Mouse (Mus musculus) kidney, embryonic 16.5 days (tissue): Measurements from ENCODE around the gene Ildr1. TPM values are rescaled to one million over a fixed set of nuclear protein-coding genes. Genes with fewer than 3 reads are reported as not detected.

Experiments used
- ATAC-seq: fragments of 200-750 bp; cut with Nextera tagmentation; 2 replicates; pipeline ENCODE4 v1.8.0; 2017; ENCODE audit warnings: moderate TSS enrichment; ENCODE audit not compliant: low FRiP score, low TSS enrichment
- H3K27ac ChIP-seq: fragments of 300-500 bp; sonication (generic); 2 replicates; pipeline ENCODE4 v1.5.1; 2014; ENCODE audit warnings: low read length
- H3K27me3 ChIP-seq: fragments of 300-500 bp; sonication (generic); 2 replicates; pipeline ENCODE4 v1.6.1; 2014; ENCODE audit warnings: low read length, control low read depth, mixed read lengths; ENCODE audit not compliant: insufficient read depth
- H3K36me3 ChIP-seq: fragments of 300-500 bp; sonication (generic); 2 replicates; pipeline ENCODE4 v1.6.1; 2014; ENCODE audit warnings: low read length, control low read depth, mixed read lengths; ENCODE audit not compliant: insufficient read depth
- H3K4me1 ChIP-seq: fragments of 300-500 bp; sonication (generic); 2 replicates; pipeline ENCODE4 v1.6.1; 2014; ENCODE audit warnings: low read length, control low read depth, mixed read lengths; ENCODE audit not compliant: insufficient read depth
- H3K4me2 ChIP-seq: fragments of 300-500 bp; sonication (generic); replicated peaks from 2 replicates; pipeline ENCODE4 v1.6.1; 2014; ENCODE audit warnings: low read depth, low read length
- H3K4me3 ChIP-seq: fragments of 300-500 bp; sonication (generic); 2 replicates; pipeline ENCODE4 v1.5.1; 2014; ENCODE audit warnings: mild to moderate bottlenecking, low read length
- H3K9ac ChIP-seq: fragments of 300-500 bp; sonication (generic); replicated peaks from 2 replicates; pipeline ENCODE4 v1.6.1; 2014; ENCODE audit warnings: low read length
- H3K9me3 ChIP-seq: fragments of 300-500 bp; sonication (generic); 2 replicates; pipeline ENCODE4 v1.6.1; 2016; ENCODE audit warnings: low read length, control low read depth
- WGBS: fragments of 180-500 bp; shearing (Covaris S2); extraction: QIAGEN DNeasy Blood & Tissue Kit; methylation state at CpG from one replicate; pipeline ENCODE4 v1.1.7; 2014; 5-methylcytosine and 5-hydroxymethylcytosine counted together
- polyA plus RNA-seq: library from polyadenylated mRNA; unstranded; fragments of >200 nt; fragmentation: Nextera tagmentation; extraction: Ambion mirVana; gene quantifications from 2 replicates; pipeline ENCODE4 v1.2.1, GENCODE M21; 2015

The Ildr1 gene
- polyA plus RNA-seq, 1 experiment from 2014 or later, result 8.8 TPM

- H3K9me3 ChIP-seq, result no peaks in the 10 kb centered on the region
- no peaks in the 10 kb centered on the region for H3K36me3 ChIP-seq
- ATAC-seq, result no peak
- H3K27me3 ChIP-seq, result no peaks in the 10 kb centered on the region
- no peak overlapping the region for H3K27ac ChIP-seq
- H3K9ac ChIP-seq, result no peak overlapping the region
- no peak overlapping the region for H3K4me3 ChIP-seq
- H3K4me1 ChIP-seq, result no peaks in the 10 kb centered on the region
- WGBS, result 63% methylated on average over 13 of the region's 13 CpGs
- H3K4me2 ChIP-seq, result no peak overlapping the region
Measured at GRCm38 (mm10) chr16:36720194-36721055, 26.6 kb downstream of the Ildr1 start.

- H3K4me1 ChIP-seq, result no peaks in the 10 kb centered on the region
- H3K9ac ChIP-seq, result no peak overlapping the region; the same call in 1 of the 2 replicates
- no peaks in the 10 kb centered on the region for H3K27me3 ChIP-seq
- no peak overlapping the region for H3K27ac ChIP-seq
- 34% methylated on average over 4 of the region's 4 CpGs for WGBS
- no peaks in the 10 kb centered on the region for H3K9me3 ChIP-seq
- H3K36me3 ChIP-seq, result no peaks in the 10 kb centered on the region
- no peak for ATAC-seq
- no peak overlapping the region for H3K4me2 ChIP-seq
- no peak overlapping the region for H3K4me3 ChIP-seq
Measured at GRCm38 (mm10) chr16:36722739-36723138, 29.0 kb downstream of the Ildr1 start.

DNA sequence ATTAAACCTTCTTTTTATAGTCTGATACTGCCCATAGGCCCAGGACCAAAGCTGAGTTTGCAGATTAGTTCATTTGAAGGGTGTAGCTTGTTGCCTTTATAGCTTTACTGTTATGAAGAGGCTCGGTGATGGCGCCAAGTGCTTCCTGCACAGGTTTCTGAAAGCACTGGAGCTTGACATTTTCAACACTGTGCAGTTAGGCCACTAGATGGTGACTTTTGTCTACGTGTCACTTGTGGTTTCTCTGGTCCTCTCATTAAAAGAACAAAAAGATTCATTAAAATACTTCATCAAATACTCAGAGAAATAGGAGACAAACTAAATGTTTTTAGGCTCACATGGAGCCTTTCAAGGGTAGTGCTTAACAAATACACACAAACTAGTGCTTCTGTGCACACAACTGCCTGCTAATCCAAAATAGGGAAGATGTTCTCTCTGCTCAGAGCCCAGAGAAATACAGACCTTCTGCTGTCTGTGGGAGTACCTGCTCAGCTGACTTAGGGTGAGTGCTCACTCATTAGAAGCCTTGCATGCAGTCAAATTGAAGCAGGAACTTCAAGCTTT lies 30.2 kb downstream of the Ildr1 start:
- H3K27me3 ChIP-seq, result no peaks in the 10 kb centered on the region
- no peak overlapping the region for H3K4me2 ChIP-seq
- no peaks in the 10 kb centered on the region for H3K36me3 ChIP-seq
- no peak overlapping the region for H3K27ac ChIP-seq
- H3K4me3 ChIP-seq, result no peak overlapping the region
- no peaks in the 10 kb centered on the region for H3K9me3 ChIP-seq
- H3K9ac ChIP-seq, result no peak overlapping the region
- no peaks in the 10 kb centered on the region for H3K4me1 ChIP-seq
- 39% methylated on average over 3 of the region's 3 CpGs for WGBS
- ATAC-seq, result no peak

DNA sequence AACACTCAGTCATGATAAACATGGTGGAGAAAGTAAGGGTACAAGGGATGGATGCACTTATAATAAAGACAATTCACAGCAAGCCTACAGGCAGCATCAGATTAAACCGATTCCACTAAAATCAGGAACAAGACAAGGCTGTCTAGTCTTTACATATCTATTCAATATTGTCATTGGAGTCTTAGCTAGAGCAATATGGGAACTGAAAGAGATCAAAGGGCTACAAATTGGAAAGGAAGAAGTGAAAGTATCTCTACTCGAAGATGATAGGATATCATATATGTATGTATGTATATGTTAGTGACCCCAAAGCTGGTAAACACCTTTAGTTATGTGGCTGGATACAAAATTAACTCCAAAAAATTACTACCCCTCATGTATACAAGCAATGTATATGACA lies 35.2 kb downstream of the Ildr1 start:
- Histone ChIP-seq H3K27ac (no peak overlapping the region), H3K4me2 (no peak overlapping the region), H3K9me3 (no peaks in the 10 kb centered on the region), H3K9ac (no peak overlapping the region), H3K36me3 (no peaks in the 10 kb centered on the region), H3K27me3 (no peaks in the 10 kb centered on the region), H3K4me1 (no peaks in the 10 kb centered on the region), H3K4me3 (no peak overlapping the region)
- no peak for ATAC-seq
- WGBS, result 89% methylated on average over 2 of the region's 2 CpGs

GRCm38 (mm10) chr16:36732572-36732971 lies 38.8 kb downstream of the Ildr1 start:
- no peaks in the 10 kb centered on the region for H3K36me3 ChIP-seq
- no peaks in the 10 kb centered on the region for H3K27me3 ChIP-seq
- H3K9me3 ChIP-seq, result no peaks in the 10 kb centered on the region
- H3K4me3 ChIP-seq, result no peak overlapping the region
- no peak overlapping the region for H3K4me2 ChIP-seq
- H3K9ac ChIP-seq, result no peak overlapping the region
- H3K27ac ChIP-seq, result no peak overlapping the region
- no peaks in the 10 kb centered on the region for H3K4me1 ChIP-seq
- no peak for ATAC-seq

DNA sequence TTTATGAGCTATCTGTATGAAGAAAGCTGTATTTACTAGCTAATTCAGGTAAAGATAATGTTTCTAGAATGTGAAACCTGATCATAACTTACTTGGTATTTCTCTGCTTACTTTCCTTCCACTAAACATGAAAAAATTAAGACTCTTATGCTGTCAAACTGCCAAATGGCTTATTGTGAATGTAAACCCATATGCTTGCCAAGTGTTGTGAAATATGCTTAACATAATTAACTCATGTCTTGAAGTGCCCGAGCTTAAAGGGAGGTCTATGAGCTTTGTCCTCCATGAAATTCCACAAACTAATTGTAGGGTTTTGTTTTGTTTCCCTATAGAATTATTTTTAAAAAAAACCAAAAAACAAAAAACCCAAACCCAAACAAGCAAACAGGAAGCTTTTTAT lies 40.0 kb downstream of the Ildr1 start:
- H3K4me3 ChIP-seq, result no peak overlapping the region
- H3K27me3 ChIP-seq, result no peaks in the 10 kb centered on the region
- no peaks in the 10 kb centered on the region for H3K9me3 ChIP-seq
- no peaks in the 10 kb centered on the region for H3K4me1 ChIP-seq
- no peak overlapping the region for H3K9ac ChIP-seq
- WGBS, result 45% methylated on average over 1 of the region's 1 CpGs
- no peak overlapping the region for H3K4me2 ChIP-seq
- ATAC-seq, result no peak
- H3K36me3 ChIP-seq, result no peaks in the 10 kb centered on the region
- H3K27ac ChIP-seq, result no peak overlapping the region

GRCm38 (mm10) chr16:36735421-36735820 lies 41.6 kb downstream of the Ildr1 start:
- no peak for ATAC-seq
- Histone ChIP-seq H3K27ac (no peak overlapping the region), H3K4me3 (no peak overlapping the region), H3K4me2 (no peak overlapping the region), H3K27me3 (no peaks in the 10 kb centered on the region), H3K4me1 (no peaks in the 10 kb centered on the region), H3K9ac (no peak overlapping the region), H3K36me3 (no peaks in the 10 kb centered on the region), H3K9me3 (no peaks in the 10 kb centered on the region)
- WGBS, result 75% methylated on average over 3 of the region's 3 CpGs

GRCm38 (mm10) chr16:36739404-36739930 lies 45.7 kb downstream of the Ildr1 start:
- H3K9ac ChIP-seq, result no peak overlapping the region
- no peak overlapping the region for H3K27ac ChIP-seq
- no peaks in the 10 kb centered on the region for H3K9me3 ChIP-seq
- H3K36me3 ChIP-seq, result no peaks in the 10 kb centered on the region
- ATAC-seq, result peak; percentile 79
- 11% methylated on average over 4 of the region's 4 CpGs for WGBS
- H3K4me3 ChIP-seq, result no peak overlapping the region
- H3K4me2 ChIP-seq, result no peak overlapping the region
- no peaks in the 10 kb centered on the region for H3K27me3 ChIP-seq
- H3K4me1 ChIP-seq, result no peaks in the 10 kb centered on the region

GRCm38 (mm10) chr16:36743580-36743979 lies 49.8 kb downstream of the Ildr1 start:
- H3K4me2 ChIP-seq, result no peak overlapping the region
- no peaks in the 10 kb centered on the region for H3K4me1 ChIP-seq
- H3K9ac ChIP-seq, result no peak overlapping the region
- WGBS, result 83% methylated on average over 8 of the region's 8 CpGs
- H3K9me3 ChIP-seq, result no peaks in the 10 kb centered on the region
- H3K27me3 ChIP-seq, result no peaks in the 10 kb centered on the region
- no peak for ATAC-seq
- H3K27ac ChIP-seq, result no peak overlapping the region
- no peak overlapping the region for H3K4me3 ChIP-seq
- H3K36me3 ChIP-seq, result no peaks in the 10 kb centered on the region

- no peak overlapping the region for H3K4me3 ChIP-seq
- H3K27me3 ChIP-seq, result no peaks in the 10 kb centered on the region
- ATAC-seq, result no peak
- no peak overlapping the region for H3K27ac ChIP-seq
- H3K9me3 ChIP-seq, result no peaks in the 10 kb centered on the region
- no peak overlapping the region for H3K4me2 ChIP-seq
- no peaks in the 10 kb centered on the region for H3K36me3 ChIP-seq
- 76% methylated on average over 4 of the region's 4 CpGs for WGBS
- H3K9ac ChIP-seq, result no peak overlapping the region
- no peaks in the 10 kb centered on the region for H3K4me1 ChIP-seq
Measured at GRCm38 (mm10) chr16:36747068-36747467, 53.3 kb downstream of the Ildr1 start.
